Mouse (Mus musculus) kidney, adult 11 months (tissue): ENCODE data around the gene Jam3.
"Not testable (repeated sequence)": the region's sequence is repeated elsewhere in the genome, so short reads cannot be mapped to it uniquely, and the experiment has no call there.

Source experiments
- DNase-seq: peaks from one replicate; pipeline ENCODE4 v3.0.0; 2022

Jam3 gene

GRCm38 (mm10) chr9:27166981-27167380, 11.8 kb upstream of the Jam3 start:
- DNase-seq = peak; percentile 66

- DNase-seq = peak; percentile 21
These were observed 10.4 kb upstream of the Jam3 start for GRCm38 (mm10) chr9:27165596-27165995.

- no peak for DNase-seq
These were observed 9.7 kb upstream of the Jam3 start for GRCm38 (mm10) chr9:27164957-27165356.

GRCm38 (mm10) chr9:27163661-27164060, 8.4 kb upstream of the Jam3 start:
- not testable (repeated sequence) for DNase-seq

- DNase-seq = no peak
These were observed 1.4 kb downstream of the Jam3 start for GRCm38 (mm10) chr9:27153861-27154260.

- DNase-seq = no peak
These were observed 5.4 kb downstream of the Jam3 start for GRCm38 (mm10) chr9:27149836-27150235.

GRCm38 (mm10) chr9:27148631-27149471, 6.4 kb downstream of the Jam3 start:
- DNase-seq = peak; percentile 69

GRCm38 (mm10) chr9:27147946-27148345, 7.3 kb downstream of the Jam3 start:
- no peak for DNase-seq

GRCm38 (mm10) chr9:27146826-27147225, 8.4 kb downstream of the Jam3 start:
- DNase-seq = no peak

GRCm38 (mm10) chr9:27144996-27145395, 10.2 kb downstream of the Jam3 start:
- DNase-seq = no peak

GRCm38 (mm10) chr9:27144271-27144840, 10.9 kb downstream of the Jam3 start:
- DNase-seq = no peak

GRCm38 (mm10) chr9:27140432-27141065, 14.7 kb downstream of the Jam3 start:
- no peak for DNase-seq

GRCm38 (mm10) chr9:27136651-27137050, 18.6 kb downstream of the Jam3 start:
- no peak for DNase-seq

- DNase-seq = no peak
These were observed 19.8 kb downstream of the Jam3 start for GRCm38 (mm10) chr9:27135372-27135771.

GRCm38 (mm10) chr9:27134410-27134809, 20.8 kb downstream of the Jam3 start:
- DNase-seq = peak; percentile 48

- peak; percentile 67 for DNase-seq
These were observed 26.6 kb downstream of the Jam3 start for GRCm38 (mm10) chr9:27128629-27129028.

GRCm38 (mm10) chr9:27126543-27126942, 28.7 kb downstream of the Jam3 start:
- DNase-seq = no peak

GRCm38 (mm10) chr9:27125450-27125849, 29.8 kb downstream of the Jam3 start:
- DNase-seq = no peak

GRCm38 (mm10) chr9:27123947-27124346, 31.3 kb downstream of the Jam3 start:
- DNase-seq = no peak

- DNase-seq = no peak
These were observed 32.3 kb downstream of the Jam3 start for GRCm38 (mm10) chr9:27122963-27123362.

GRCm38 (mm10) chr9:27122076-27122475, 33.1 kb downstream of the Jam3 start:
- DNase-seq = no peak

GRCm38 (mm10) chr9:27121254-27121653, 34.0 kb downstream of the Jam3 start:
- no peak for DNase-seq

GRCm38 (mm10) chr9:27111756-27112155, 43.5 kb downstream of the Jam3 start:
- no peak for DNase-seq

- DNase-seq = no peak
These were observed 44.5 kb downstream of the Jam3 start for GRCm38 (mm10) chr9:27110681-27111080.
